Mouse (Mus musculus): ENCODE data around the gene Otud5. TPM values are rescaled to one million over a fixed set of nuclear protein-coding genes. Genes with fewer than 3 reads are reported as not detected.
"Not testable (repeated sequence)": the region's sequence is repeated elsewhere in the genome, so short reads cannot be mapped to it uniquely, and the experiment has no call there.

The Otud5 gene
- 65.3 and 71.0 TPM in 2 replicates for total RNA-seq (2012; rRNA removed)

GRCm38 (mm10) chrX:7841163-7842162 is at the start of gene Otud5:
TSS of gene Otud5 (plus strand) at chrX:7841364.
- TF ChIP-seq CHD2 (IDR thresholded peaks at IDR 0.05; ENCODE audit: low read depth, low read length), result 0 out of 2 replicates have a peak, but pooled peaks have one; percentile 40
- TF ChIP-seq MAFK (IDR thresholded peaks at IDR 0.05; ENCODE audit: insufficient read depth, low read depth, low read length), result no peak
- Histone ChIP-seq H3K27ac (ENCODE audit: insufficient read depth, low read depth, low read length, poor library complexity, severe bottlenecking) (peak within 1 kb of the TSS; percentile 92), H3K4me3 (ENCODE audit: insufficient read depth in 1 of 2, low read depth in 1 of 2, low read length in 2 of 2, poor library complexity in 1 of 2, severe bottlenecking in 1 of 2) (peak within 1 kb of the TSS; percentile 91 to 100), H3K9ac (ENCODE audit: insufficient read depth, low read depth, low read length, poor library complexity, severe bottlenecking) (peak within 1 kb of the TSS; percentile 97), H3K4me1 (ENCODE audit: control insufficient read depth in 2 of 2, insufficient read depth in 2 of 2, low read length in 2 of 2, poor library complexity in 1 of 2) (no peaks in the 10 kb centered on the region; a peak in 1 of 4 replicates), H3K36me3 (ENCODE audit: control insufficient read depth, insufficient read depth, low read length, poor library complexity, severe bottlenecking) (peaks cover 7% of the 10 kb centered on the region; the same call in 1 of the 2 replicates), H3K9me3 (ENCODE audit: control insufficient read depth, insufficient read depth, low read depth, low read length) (no peaks in the 10 kb centered on the region)
- DNase-seq (ENCODE audit: low read depth, low spot score), result peak; percentile 91
- in situ Hi-C loops (cut with MboI; ENCODE audit: low sequenced_read_pairs in 2 of 2, unreplicated experiment in 2 of 2), result no loop called here

- Histone ChIP-seq H3K9ac (ENCODE audit: insufficient read depth, low read depth, low read length, poor library complexity, severe bottlenecking) (no peak overlapping the region), H3K9me3 (ENCODE audit: control insufficient read depth, insufficient read depth, low read depth, low read length) (no peaks in the 10 kb centered on the region), H3K27ac (ENCODE audit: insufficient read depth, low read depth, low read length, poor library complexity, severe bottlenecking) (no peak overlapping the region), H3K4me3 (ENCODE audit: insufficient read depth in 1 of 2, low read depth in 1 of 2, low read length in 2 of 2, poor library complexity in 1 of 2, severe bottlenecking in 1 of 2) (no peak overlapping the region), H3K36me3 (ENCODE audit: control insufficient read depth, insufficient read depth, low read length, poor library complexity, severe bottlenecking) (no peaks in the 10 kb centered on the region), H3K4me1 (ENCODE audit: control insufficient read depth in 2 of 2, insufficient read depth in 2 of 2, low read length in 2 of 2, poor library complexity in 1 of 2) (no peaks in the 10 kb centered on the region)
- DNase-seq (ENCODE audit: low read depth, low spot score), result peak; percentile 29
- in situ Hi-C loops (cut with MboI; ENCODE audit: low sequenced_read_pairs in 2 of 2, unreplicated experiment in 2 of 2), result no loop called here
- TF ChIP-seq MAFK (IDR thresholded peaks at IDR 0.05; ENCODE audit: insufficient read depth, low read depth, low read length), result no peak
- TF ChIP-seq HCFC1 (IDR thresholded peaks at IDR 0.05; ENCODE audit: borderline replicate concordance, insufficient read depth, low read length), result no peak
- no peak for TF ChIP-seq ZC3H11A (IDR thresholded peaks at IDR 0.05; ENCODE audit: borderline replicate concordance, low read depth, low read length)
- TF ChIP-seq ZNF384 (IDR thresholded peaks at IDR 0.05; ENCODE audit: low read depth, low read length), result no peak
- TF ChIP-seq CHD2 (IDR thresholded peaks at IDR 0.05; ENCODE audit: low read depth, low read length), result no peak
Measured at GRCm38 (mm10) chrX:7793361-7793760, 47.8 kb upstream of the Otud5 start.

GRCm38 (mm10) chrX:7795016-7795415 is 46.1 kb upstream of the Otud5 start:
- no peak for TF ChIP-seq CHD2 (IDR thresholded peaks at IDR 0.05; ENCODE audit: low read depth, low read length)
- TF ChIP-seq ZNF384 (IDR thresholded peaks at IDR 0.05; ENCODE audit: low read depth, low read length), result no peak
- TF ChIP-seq MAFK (IDR thresholded peaks at IDR 0.05; ENCODE audit: insufficient read depth, low read depth, low read length), result no peak
- TF ChIP-seq HCFC1 (IDR thresholded peaks at IDR 0.05; ENCODE audit: borderline replicate concordance, insufficient read depth, low read length), result no peak
- TF ChIP-seq ZC3H11A (IDR thresholded peaks at IDR 0.05; ENCODE audit: borderline replicate concordance, low read depth, low read length), result no peak
- Histone ChIP-seq H3K9ac (ENCODE audit: insufficient read depth, low read depth, low read length, poor library complexity, severe bottlenecking) (no peak overlapping the region), H3K4me3 (ENCODE audit: insufficient read depth in 1 of 2, low read depth in 1 of 2, low read length in 2 of 2, poor library complexity in 1 of 2, severe bottlenecking in 1 of 2) (no peak overlapping the region), H3K4me1 (ENCODE audit: control insufficient read depth in 2 of 2, insufficient read depth in 2 of 2, low read length in 2 of 2, poor library complexity in 1 of 2) (no peaks in the 10 kb centered on the region), H3K27ac (ENCODE audit: insufficient read depth, low read depth, low read length, poor library complexity, severe bottlenecking) (no peak overlapping the region), H3K9me3 (ENCODE audit: control insufficient read depth, insufficient read depth, low read depth, low read length) (no peaks in the 10 kb centered on the region), H3K36me3 (ENCODE audit: control insufficient read depth, insufficient read depth, low read length, poor library complexity, severe bottlenecking) (no peaks in the 10 kb centered on the region)
- in situ Hi-C loops (cut with MboI; ENCODE audit: low sequenced_read_pairs in 2 of 2, unreplicated experiment in 2 of 2), result no loop called here
- no peak for DNase-seq (ENCODE audit: low read depth, low spot score)

- H3K9me3 ChIP-seq (ENCODE audit: control insufficient read depth, insufficient read depth, low read depth, low read length), result no peaks in the 10 kb centered on the region
- no peak for DNase-seq (ENCODE audit: low read depth, low spot score)
- no peaks in the 10 kb centered on the region for H3K36me3 ChIP-seq (ENCODE audit: control insufficient read depth, insufficient read depth, low read length, poor library complexity, severe bottlenecking)
- no peak overlapping the region for H3K9ac ChIP-seq (ENCODE audit: insufficient read depth, low read depth, low read length, poor library complexity, severe bottlenecking)
- no peaks in the 10 kb centered on the region for H3K4me1 ChIP-seq (ENCODE audit: control insufficient read depth in 2 of 2, insufficient read depth in 2 of 2, low read length in 2 of 2, poor library complexity in 1 of 2)
- no peak overlapping the region for H3K27ac ChIP-seq (ENCODE audit: insufficient read depth, low read depth, low read length, poor library complexity, severe bottlenecking)
- TF ChIP-seq HCFC1 (IDR thresholded peaks at IDR 0.05; ENCODE audit: borderline replicate concordance, insufficient read depth, low read length) (no peak), ZC3H11A (IDR thresholded peaks at IDR 0.05; ENCODE audit: borderline replicate concordance, low read depth, low read length) (no peak), ZNF384 (IDR thresholded peaks at IDR 0.05; ENCODE audit: low read depth, low read length) (no peak), CHD2 (IDR thresholded peaks at IDR 0.05; ENCODE audit: low read depth, low read length) (no peak), MAFK (IDR thresholded peaks at IDR 0.05; ENCODE audit: insufficient read depth, low read depth, low read length) (no peak)
- no peak overlapping the region for H3K4me3 ChIP-seq (ENCODE audit: insufficient read depth in 1 of 2, low read depth in 1 of 2, low read length in 2 of 2, poor library complexity in 1 of 2, severe bottlenecking in 1 of 2)
- in situ Hi-C loops (cut with MboI; ENCODE audit: low sequenced_read_pairs in 2 of 2, unreplicated experiment in 2 of 2), result no loop called here
Measured at GRCm38 (mm10) chrX:7797327-7797726, 43.8 kb upstream of the Otud5 start.

GRCm38 (mm10) chrX:7802157-7802556 is 39.0 kb upstream of the Otud5 start:
- DNase-seq (ENCODE audit: low read depth, low spot score); H3K36me3 ChIP-seq (ENCODE audit: control insufficient read depth, insufficient read depth, low read length, poor library complexity, severe bottlenecking); H3K4me1 ChIP-seq (ENCODE audit: control insufficient read depth in 2 of 2, insufficient read depth in 2 of 2, low read length in 2 of 2, poor library complexity in 1 of 2); H3K9me3 ChIP-seq (ENCODE audit: control insufficient read depth, insufficient read depth, low read depth, low read length); in situ Hi-C loops (cut with MboI; ENCODE audit: low sequenced_read_pairs in 2 of 2, unreplicated experiment in 2 of 2); H3K4me3 ChIP-seq (ENCODE audit: insufficient read depth in 1 of 2, low read depth in 1 of 2, low read length in 2 of 2, poor library complexity in 1 of 2, severe bottlenecking in 1 of 2); H3K9ac ChIP-seq (ENCODE audit: insufficient read depth, low read depth, low read length, poor library complexity, severe bottlenecking); H3K27ac ChIP-seq (ENCODE audit: insufficient read depth, low read depth, low read length, poor library complexity, severe bottlenecking): not testable (repeated sequence)

GRCm38 (mm10) chrX:7815016-7815415 is 26.1 kb upstream of the Otud5 start:
- H3K36me3 ChIP-seq (ENCODE audit: control insufficient read depth, insufficient read depth, low read length, poor library complexity, severe bottlenecking); H3K9ac ChIP-seq (ENCODE audit: insufficient read depth, low read depth, low read length, poor library complexity, severe bottlenecking); H3K27ac ChIP-seq (ENCODE audit: insufficient read depth, low read depth, low read length, poor library complexity, severe bottlenecking); H3K9me3 ChIP-seq (ENCODE audit: control insufficient read depth, insufficient read depth, low read depth, low read length); H3K4me1 ChIP-seq (ENCODE audit: control insufficient read depth in 2 of 2, insufficient read depth in 2 of 2, low read length in 2 of 2, poor library complexity in 1 of 2); DNase-seq (ENCODE audit: low read depth, low spot score); in situ Hi-C loops (cut with MboI; ENCODE audit: low sequenced_read_pairs in 2 of 2, unreplicated experiment in 2 of 2); H3K4me3 ChIP-seq (ENCODE audit: insufficient read depth in 1 of 2, low read depth in 1 of 2, low read length in 2 of 2, poor library complexity in 1 of 2, severe bottlenecking in 1 of 2): not testable (repeated sequence)
